Mouse (Mus musculus) left cerebral cortex, adult 8-10 months (tissue): Measurements from ENCODE around the gene Kif14. TPM values are rescaled to one million over a fixed set of nuclear protein-coding genes. Genes with fewer than 3 reads are reported as not detected.
"Not testable (repeated sequence)": the region's sequence is repeated elsewhere in the genome, so short reads cannot be mapped to it uniquely, and the experiment has no call there.

ENCODE experiments used
- DNase-seq, 2 experiments: peaks; one replicate each; pipeline ENCODE4 v3.0.0; 2022; ENCODE audit warnings: low spot score in 2 of 2
- total RNA-seq, 4 experiments: library from RNA; stranded (reverse); gene quantifications; 2 replicates each; pipeline ENCODE4 v1.2.4; 2022

The Kif14 gene
- total RNA-seq, 4 experiments from 2014 or later: 0.07 to 0.37 (median 0.19) TPM

GRCm38 (mm10) chr1:136554686-136555085 lies 88.5 kb downstream of the Kif14 start:
- DNase-seq: no peak

DNA sequence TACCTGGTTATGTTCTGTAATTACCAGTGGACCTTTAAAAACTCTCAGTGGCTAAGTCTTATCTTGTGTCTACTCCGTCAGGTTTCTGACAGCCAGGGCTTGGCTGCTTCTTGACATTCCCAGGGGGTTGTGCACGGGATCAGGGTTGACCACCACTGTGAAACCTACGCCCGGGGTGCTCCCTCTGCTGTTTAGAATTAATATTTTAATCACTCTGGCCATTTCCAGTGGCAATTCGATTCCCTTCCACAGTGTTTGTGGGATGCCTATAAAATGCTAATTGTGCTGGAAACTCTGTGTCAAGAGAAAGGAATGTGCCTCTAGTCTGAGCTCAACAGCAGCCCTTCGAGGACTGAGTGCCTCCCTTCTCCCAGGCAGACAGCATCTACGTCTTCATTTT lies 89.7 kb downstream of the Kif14 start:
- no peak for DNase-seq

GRCm38 (mm10) chr1:136556643-136557042 lies 90.5 kb downstream of the Kif14 start:
- not testable (repeated sequence) for DNase-seq

DNA sequence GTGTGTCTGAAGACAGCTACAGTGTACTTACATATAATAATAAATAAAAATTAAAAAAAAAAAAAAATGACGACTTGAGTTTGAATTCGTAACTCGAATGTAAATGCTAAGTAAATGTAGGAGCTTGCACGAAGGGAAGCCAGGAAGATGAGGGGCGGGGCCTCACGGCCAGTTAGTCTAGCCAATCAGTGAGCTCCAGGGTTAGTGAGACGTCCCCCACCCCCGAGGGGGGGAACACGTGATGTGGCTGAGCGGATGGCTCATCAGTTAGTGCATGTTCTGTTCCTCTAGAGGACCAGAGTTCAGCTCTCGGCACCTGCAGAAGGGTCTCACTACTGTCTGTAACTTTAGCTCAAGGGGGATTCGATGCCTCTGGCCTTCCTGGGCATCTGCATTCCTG lies 91.3 kb downstream of the Kif14 start:
- no peak for DNase-seq

DNA sequence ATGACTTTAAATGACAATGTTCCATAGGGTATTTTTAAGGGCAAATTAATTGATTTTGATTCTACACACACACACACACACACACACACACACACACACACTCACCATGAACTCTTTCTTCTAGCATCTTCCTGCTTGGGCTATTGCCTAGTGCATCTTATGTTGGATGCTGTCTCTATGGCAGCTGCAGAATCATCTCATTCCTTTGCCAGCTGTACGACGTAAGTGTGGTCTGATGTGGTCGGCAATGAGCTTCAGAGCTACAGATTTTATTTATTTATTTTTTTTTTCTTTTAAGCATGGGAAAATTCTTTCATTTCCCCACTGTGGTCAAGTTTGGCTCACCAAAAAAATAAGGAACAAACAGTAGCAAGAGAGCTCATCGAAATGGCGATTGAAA lies 92.6 kb downstream of the Kif14 start:
- no peak for DNase-seq

- DNase-seq: no peak
Observed at GRCm38 (mm10) chr1:136559284-136559683, 93.1 kb downstream of the Kif14 start.

- DNase-seq: no peak
Observed at GRCm38 (mm10) chr1:136559774-136560173, 93.6 kb downstream of the Kif14 start.

DNA sequence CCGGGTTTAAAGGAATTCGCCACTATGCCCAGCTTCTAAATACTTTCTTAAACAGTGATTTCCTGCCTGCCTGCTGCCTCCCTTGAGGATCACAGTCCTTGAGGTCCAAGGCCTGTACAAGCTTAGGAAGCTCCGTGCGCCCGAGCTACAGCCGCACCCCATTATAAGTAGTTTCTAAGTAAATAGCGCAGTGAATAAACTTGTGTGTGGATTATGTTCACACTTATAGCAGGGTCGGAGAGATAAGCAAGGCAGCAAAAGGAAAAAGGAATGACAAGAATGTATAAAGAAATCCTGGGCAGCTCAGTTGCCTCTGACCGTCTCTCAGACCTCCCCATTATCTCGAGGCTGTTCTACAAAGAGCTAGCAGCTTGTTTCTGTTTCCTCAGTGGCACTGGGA lies 95.7 kb downstream of the Kif14 start:
- DNase-seq: no peak

GRCm38 (mm10) chr1:136563149-136563548 lies 97.0 kb downstream of the Kif14 start:
- DNase-seq: no peak

DNA sequence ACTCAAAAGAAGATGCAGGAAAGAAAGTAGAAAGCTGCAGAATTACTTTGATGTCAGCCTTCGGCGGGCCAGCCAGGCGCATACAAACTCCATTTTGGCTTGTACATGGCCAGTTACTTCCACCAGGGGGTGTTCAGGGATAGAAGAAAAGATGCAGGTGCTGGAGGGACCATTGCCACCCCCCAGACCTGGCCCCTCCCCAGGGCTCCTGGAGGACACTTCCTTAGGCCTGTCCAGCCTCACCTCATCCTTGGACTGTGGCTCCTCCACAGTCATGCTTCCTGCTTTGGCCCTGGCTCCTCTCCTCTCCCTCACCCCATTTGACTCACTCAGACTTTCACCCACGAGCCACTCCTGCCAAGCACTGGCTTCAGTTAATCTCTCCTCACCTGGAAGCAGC lies 98.8 kb downstream of the Kif14 start:
- no peak for DNase-seq

DNA sequence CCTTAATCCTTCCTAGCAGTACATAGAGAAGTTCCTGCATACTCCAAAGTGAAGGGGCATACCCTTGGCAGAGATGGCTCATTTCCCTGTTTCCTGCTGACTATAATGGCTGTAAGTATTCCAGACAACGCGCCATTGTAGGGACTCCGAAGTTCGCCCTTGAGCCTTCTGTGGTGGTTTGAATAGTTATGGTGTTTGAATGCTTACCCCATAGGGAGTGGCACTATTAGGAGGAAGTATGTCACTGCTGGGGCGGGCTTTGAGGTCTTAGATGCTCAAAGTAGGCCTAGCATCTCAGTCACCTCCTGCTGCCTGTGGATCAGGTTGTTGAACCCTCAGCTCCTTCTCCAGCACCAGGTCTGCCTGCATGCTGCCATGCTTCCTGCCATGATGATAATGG lies 100.2 kb downstream of the Kif14 start:
- DNase-seq: no peak

GRCm38 (mm10) chr1:136567641-136568040 lies 101.5 kb downstream of the Kif14 start:
- DNase-seq: no peak

DNA sequence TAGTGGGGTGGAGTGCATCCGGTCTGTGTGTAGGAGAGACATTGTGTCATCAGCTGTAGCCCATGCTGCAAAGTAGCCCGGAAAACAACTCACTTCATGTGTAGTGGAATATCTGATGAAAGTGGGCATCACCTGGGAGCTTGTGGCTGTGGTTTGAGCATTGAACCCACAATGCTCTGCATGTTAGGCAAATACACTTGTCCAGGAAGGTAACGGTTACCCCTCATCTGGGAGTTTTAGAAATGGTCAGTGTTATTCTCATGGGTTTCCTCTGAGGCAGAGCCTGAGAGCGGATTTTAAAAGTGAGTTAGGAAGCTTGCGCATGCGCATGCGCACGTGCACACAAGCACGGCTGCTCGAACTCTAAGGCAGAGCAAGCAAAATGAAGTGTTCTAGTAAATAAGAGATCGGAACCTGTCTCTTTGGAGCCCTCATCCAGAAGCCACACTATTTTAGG lies 102.6 kb downstream of the Kif14 start:
- no peak for DNase-seq

GRCm38 (mm10) chr1:136569206-136569605 lies 103.1 kb downstream of the Kif14 start:
- no peak for DNase-seq

DNA sequence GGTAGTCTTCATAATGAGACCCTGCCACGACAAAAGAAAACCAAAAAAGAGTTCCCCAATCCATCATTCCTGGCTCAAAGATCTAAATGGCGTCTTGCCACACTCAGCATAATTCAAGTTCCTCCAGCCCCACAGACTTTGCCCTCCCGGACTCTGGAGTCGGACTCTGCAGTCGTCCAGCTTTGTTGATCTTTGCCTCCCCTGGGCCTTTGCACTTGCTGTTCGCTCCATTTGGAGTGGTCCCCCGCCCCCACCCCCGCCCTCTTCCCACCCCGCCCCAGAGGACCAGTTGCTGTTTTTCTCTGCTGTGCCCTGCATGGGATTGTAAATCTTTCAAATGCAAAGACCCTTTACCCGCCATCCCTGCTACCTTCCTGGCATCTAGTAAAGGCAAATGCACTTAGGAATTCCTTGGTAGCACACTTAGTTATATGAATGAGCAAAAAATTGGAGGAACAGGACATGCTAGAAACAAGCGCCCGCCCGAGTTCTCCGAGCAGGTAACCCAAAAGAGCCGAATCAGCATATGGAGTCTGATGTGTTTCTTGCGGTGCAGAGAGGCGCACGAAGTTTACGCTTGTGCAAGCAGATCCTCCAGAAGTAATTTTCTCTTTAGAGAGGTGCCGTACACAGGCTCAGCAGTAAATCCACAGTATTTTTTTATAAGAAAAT lies 103.6 kb downstream of the Kif14 start:
- DNase-seq: no peak

DNA sequence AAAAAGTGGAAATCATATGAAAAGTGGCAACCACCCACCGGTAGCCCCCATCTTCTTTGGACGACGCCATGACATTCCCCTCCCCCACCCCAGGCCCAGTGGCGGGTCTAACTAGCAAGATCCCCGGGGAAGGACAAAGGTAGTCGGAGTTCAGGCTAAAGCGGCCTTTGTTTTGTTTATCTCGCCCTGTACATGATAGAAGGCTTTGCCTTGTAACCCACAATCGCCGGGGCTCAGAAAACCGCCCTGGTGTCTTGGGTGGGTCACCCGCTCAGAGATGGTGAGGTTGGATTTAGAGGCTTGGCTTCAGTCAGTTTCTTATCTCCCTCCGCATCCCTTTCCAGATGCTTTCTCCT lies 104.1 kb downstream of the Kif14 start:
- DNase-seq: no peak

- DNase-seq: no peak
Observed at GRCm38 (mm10) chr1:136570976-136571375, 104.8 kb downstream of the Kif14 start.

DNA sequence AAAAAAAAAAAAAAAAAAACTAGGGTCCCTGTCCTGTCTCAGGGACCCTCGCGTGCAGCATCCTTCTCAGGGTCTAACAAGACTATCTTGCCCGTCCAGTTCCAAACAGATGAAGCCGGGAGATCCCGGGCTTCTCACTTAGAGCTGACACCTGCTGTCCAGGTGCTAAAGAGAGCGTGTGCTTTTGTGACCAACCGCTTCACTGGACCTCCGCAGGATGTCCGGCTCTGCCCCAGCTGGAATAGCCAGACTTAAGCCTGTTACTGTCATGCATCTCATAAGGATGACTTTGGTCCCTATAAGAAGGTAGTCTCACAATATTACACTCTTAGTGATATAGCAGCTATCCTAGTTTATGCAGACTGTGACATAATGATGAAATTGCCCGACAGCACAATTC lies 105.4 kb downstream of the Kif14 start:
- no peak for DNase-seq

GRCm38 (mm10) chr1:136577890-136578663 lies 111.9 kb downstream of the Kif14 start:
- DNase-seq: no peak

- no peak for DNase-seq
Observed at GRCm38 (mm10) chr1:136579360-136579759, 113.2 kb downstream of the Kif14 start.

GRCm38 (mm10) chr1:136580266-136580665 lies 114.1 kb downstream of the Kif14 start:
- DNase-seq: no peak
